Mouse (Mus musculus) lung, adult 2 months (tissue): Measurements from ENCODE around the gene Ccdc141.

Experiments used
- CTCF ChIP-seq: fragments of 200-500 bp; IDR thresholded peaks from 2 replicates; pipeline ENCODE4 v1.5.1; 2011; ENCODE audit warnings: mild to moderate bottlenecking, low read length, control low read depth; ENCODE audit not compliant: insufficient read depth
- POLR2A ChIP-seq: fragments of 200-500 bp; IDR thresholded peaks from 2 replicates; pipeline ENCODE4 v1.6.1; 2011; ENCODE audit warnings: low read depth, mild to moderate bottlenecking, control low read depth, low read length, borderline replicate concordance; ENCODE audit errors: extremely low read depth

GRCm38 (mm10) chr2:77080657-77081056 lies 89.8 kb downstream of the Ccdc141 start:
- no peak for TF ChIP-seq CTCF
- TF ChIP-seq POLR2A, result no peak
